Mouse (Mus musculus): ENCODE results near the gene Gm8334. TPM values are rescaled to one million over a fixed set of nuclear protein-coding genes. Genes with fewer than 3 reads are reported as not detected.
"Not testable (repeated sequence)": the region's sequence is repeated elsewhere in the genome, so short reads cannot be mapped to it uniquely, and the experiment has no call there.

Gm8334 gene
- not detected for total RNA-seq (2021)
- long read RNA-seq, experiment 1, result 0 reads
- long read RNA-seq, experiment 2, result 0 reads

GRCm38 (mm10) chrX:148615053-148615452 is at the start of gene Gm8334:
TSS of gene Gm8334 (minus strand) at chrX:148615153.
- intact Hi-C loops (cut with DNase I); DNase-seq (ENCODE audit: low spot score in 2 of 2): not testable (repeated sequence)

- intact Hi-C loops (cut with DNase I); DNase-seq (ENCODE audit: low spot score in 2 of 2): not testable (repeated sequence)
These were observed 48.3 kb upstream of the Gm8334 start, which contains the start of gene Gm15127 for GRCm38 (mm10) chrX:148663298-148663697. TSS of gene Gm15127 (plus strand) at chrX:148663598.

Other genes starting within 250 kb of the Gm8334 start
- not detected for gene Gm15114, start 126.2 kb downstream of the Gm8334 start, total RNA-seq (2021)
- not detected for gene Gm15127, start 48.4 kb upstream of the Gm8334 start, total RNA-seq (2021)
- not detected for gene Luzp4, start 242.5 kb upstream of the Gm8334 start, total RNA-seq (2021)